Mouse (Mus musculus): ENCODE data around the gene Hephl1. TPM values are rescaled to one million over a fixed set of nuclear protein-coding genes. Genes with fewer than 3 reads are reported as not detected.

Hephl1 gene
- polyA plus RNA-seq, 1 experiment from 2014 or later: not detected

DNA sequence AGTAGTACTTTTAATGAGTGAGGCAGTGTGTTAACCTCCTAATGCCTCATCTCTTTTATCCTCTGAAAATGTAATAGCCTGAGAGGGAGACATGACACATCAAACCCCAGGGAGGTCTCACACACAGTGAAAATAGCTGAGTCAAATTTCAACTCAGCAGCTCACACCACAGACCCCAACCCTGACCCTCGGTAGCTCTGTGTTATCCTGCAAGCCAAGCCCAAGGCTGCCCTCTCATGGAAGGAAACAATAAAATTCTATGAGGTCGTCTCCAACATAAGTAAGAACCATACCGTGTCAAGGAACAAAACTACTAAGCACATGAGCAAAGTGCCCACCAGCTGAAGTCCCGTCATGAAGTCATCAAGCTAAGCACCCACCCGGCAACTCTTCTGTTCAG is 8.3 kb upstream of the Hephl1 start:
- Histone ChIP-seq H3K9me3 (ENCODE audit: control insufficient read depth, low read length) (no peaks in the 10 kb centered on the region), H3K36me3 (ENCODE audit: control insufficient read depth, insufficient read depth, low read length) (no peaks in the 10 kb centered on the region), H3K4me3 (ENCODE audit: low read depth, low read length) (no peak overlapping the region), H3K27ac (replicated peaks) (no peak overlapping the region), H3K9ac (ENCODE audit: low read length) (no peak overlapping the region), H3K4me1 (replicated peaks; ENCODE audit: control insufficient read depth, insufficient read depth) (no peaks in the 10 kb centered on the region), H3K4me2 (replicated peaks; ENCODE audit: low read depth) (no peak overlapping the region), H3K27me3 (ENCODE audit: control insufficient read depth, insufficient read depth, low read length) (no peaks in the 10 kb centered on the region)
- WGBS: 46% methylated on average over 5 of the region's 5 CpGs
- ATAC-seq (ENCODE audit: low FRiP score, low TSS enrichment): no peak
- TF ChIP-seq EP300 (optimal IDR thresholded peaks at IDR 0.05): no peak
- peak; percentile 31 for TF ChIP-seq CTCF (IDR thresholded peaks at IDR 0.05; ENCODE audit: low read depth)
- DNase-seq (ENCODE audit: low spot score): no peak

DNA sequence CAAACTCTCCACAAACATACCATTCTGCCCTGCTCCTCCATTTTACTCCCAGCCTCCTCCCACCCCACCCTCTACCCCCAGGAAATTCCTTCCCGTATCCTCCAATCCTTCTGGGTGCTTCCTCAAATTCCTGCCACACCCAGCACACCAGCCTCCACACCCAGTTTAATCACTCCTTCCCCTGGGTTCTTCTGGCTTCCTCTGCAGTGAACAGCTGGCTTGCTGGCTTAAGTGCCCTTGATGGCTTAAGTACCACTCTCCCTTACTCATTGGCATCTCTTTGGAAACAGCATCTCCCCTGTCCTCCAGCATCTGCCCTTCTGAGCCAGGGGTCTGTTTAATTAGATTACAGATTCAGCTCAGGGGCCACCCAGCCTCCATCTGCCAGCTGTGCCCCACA is 7.6 kb upstream of the Hephl1 start:
- Histone ChIP-seq H3K9me3 (ENCODE audit: control insufficient read depth, low read length) (no peaks in the 10 kb centered on the region), H3K4me1 (replicated peaks; ENCODE audit: control insufficient read depth, insufficient read depth) (no peaks in the 10 kb centered on the region)

DNA sequence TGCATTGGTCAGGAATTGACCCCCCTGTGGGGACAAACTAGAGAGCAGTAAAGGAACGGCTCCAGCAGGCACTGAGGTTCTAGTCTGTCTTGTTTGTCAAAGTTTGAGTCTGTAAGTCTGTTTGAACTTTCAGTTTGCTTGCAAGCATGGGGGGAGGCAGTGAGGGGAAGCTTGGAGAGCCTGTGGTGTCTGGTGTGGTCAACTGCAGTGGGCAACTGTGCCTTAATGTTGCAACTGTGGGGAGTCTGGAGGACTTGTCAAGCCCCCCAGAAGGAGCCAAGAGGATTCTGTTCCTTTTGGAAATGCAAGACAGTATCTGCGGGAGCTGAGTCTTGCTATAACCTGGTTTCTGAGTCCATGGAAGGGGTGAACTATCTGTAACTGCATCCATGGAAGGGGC is 4.3 kb upstream of the Hephl1 start:
- Histone ChIP-seq H3K9me3 (ENCODE audit: control insufficient read depth, low read length) (no peaks in the 10 kb centered on the region), H3K27ac (replicated peaks) (no peak overlapping the region), H3K4me2 (replicated peaks; ENCODE audit: low read depth) (no peak overlapping the region), H3K4me1 (replicated peaks; ENCODE audit: control insufficient read depth, insufficient read depth) (no peaks in the 10 kb centered on the region), H3K36me3 (ENCODE audit: control insufficient read depth, insufficient read depth, low read length) (no peaks in the 10 kb centered on the region), H3K9ac (ENCODE audit: low read length) (no peak overlapping the region), H3K4me3 (ENCODE audit: low read depth, low read length) (no peak overlapping the region), H3K27me3 (ENCODE audit: control insufficient read depth, insufficient read depth, low read length) (no peaks in the 10 kb centered on the region)
- 74% methylated on average over 2 of the region's 2 CpGs for WGBS
- DNase-seq (ENCODE audit: low spot score) (no peak), ATAC-seq (ENCODE audit: low FRiP score, low TSS enrichment) (no peak)
- no peak for TF ChIP-seq CTCF (IDR thresholded peaks at IDR 0.05; ENCODE audit: low read depth)
- no peak for TF ChIP-seq EP300 (optimal IDR thresholded peaks at IDR 0.05)

More for the DNA sequence above, 7.6 kb upstream of the Hephl1 start:
- TF ChIP-seq CTCF (IDR thresholded peaks at IDR 0.05; ENCODE audit: low read depth) (no peak), EP300 (optimal IDR thresholded peaks at IDR 0.05) (no peak)
- DNase-seq (ENCODE audit: low spot score) (no peak), ATAC-seq (ENCODE audit: low FRiP score, low TSS enrichment) (no peak)
- WGBS: 13% methylated on average over 1 of the region's 1 CpGs
- H3K4me3 ChIP-seq (ENCODE audit: low read depth, low read length): no peak overlapping the region
- no peak overlapping the region for H3K9ac ChIP-seq (ENCODE audit: low read length)
- H3K4me2 ChIP-seq (replicated peaks; ENCODE audit: low read depth): no peak overlapping the region
- no peak overlapping the region for H3K27ac ChIP-seq (replicated peaks)
- no peaks in the 10 kb centered on the region for H3K27me3 ChIP-seq (ENCODE audit: control insufficient read depth, insufficient read depth, low read length)
- no peaks in the 10 kb centered on the region for H3K36me3 ChIP-seq (ENCODE audit: control insufficient read depth, insufficient read depth, low read length)

DNA sequence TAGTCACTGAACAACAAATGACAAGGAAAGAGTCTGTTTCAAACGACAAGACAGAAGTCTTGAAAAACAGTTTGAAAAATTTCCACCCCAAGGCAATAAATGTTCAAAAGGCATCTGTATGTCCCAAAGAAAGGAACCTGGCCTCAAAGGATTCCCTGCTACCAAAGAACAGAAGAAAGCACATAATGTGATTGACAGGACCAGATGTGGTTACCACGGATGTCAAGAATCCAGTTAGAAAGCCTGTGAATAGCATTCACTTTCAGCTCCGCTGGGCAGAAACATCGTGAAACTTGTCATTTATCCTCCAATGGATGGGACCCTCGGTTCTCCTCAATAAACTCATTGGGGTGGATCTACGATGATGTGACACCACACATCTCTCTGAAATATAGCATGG is 2.2 kb upstream of the Hephl1 start:
- 81% methylated on average over 6 of the region's 6 CpGs for WGBS
- no peak for DNase-seq (ENCODE audit: low spot score)
- H3K9ac ChIP-seq (ENCODE audit: low read length): no peak overlapping the region
- no peaks in the 10 kb centered on the region for H3K9me3 ChIP-seq (ENCODE audit: control insufficient read depth, low read length)
- H3K4me2 ChIP-seq (replicated peaks; ENCODE audit: low read depth): no peak overlapping the region
- H3K27me3 ChIP-seq (ENCODE audit: control insufficient read depth, insufficient read depth, low read length): no peaks in the 10 kb centered on the region
- no peaks in the 10 kb centered on the region for H3K36me3 ChIP-seq (ENCODE audit: control insufficient read depth, insufficient read depth, low read length)
- H3K4me1 ChIP-seq (replicated peaks; ENCODE audit: control insufficient read depth, insufficient read depth): no peaks in the 10 kb centered on the region
- H3K27ac ChIP-seq (replicated peaks): no peak overlapping the region
- ATAC-seq (ENCODE audit: low FRiP score, low TSS enrichment): no peak
- TF ChIP-seq CTCF (IDR thresholded peaks at IDR 0.05; ENCODE audit: low read depth): no peak
- no peak for TF ChIP-seq EP300 (optimal IDR thresholded peaks at IDR 0.05)
- no peak overlapping the region for H3K4me3 ChIP-seq (ENCODE audit: low read depth, low read length)

DNA sequence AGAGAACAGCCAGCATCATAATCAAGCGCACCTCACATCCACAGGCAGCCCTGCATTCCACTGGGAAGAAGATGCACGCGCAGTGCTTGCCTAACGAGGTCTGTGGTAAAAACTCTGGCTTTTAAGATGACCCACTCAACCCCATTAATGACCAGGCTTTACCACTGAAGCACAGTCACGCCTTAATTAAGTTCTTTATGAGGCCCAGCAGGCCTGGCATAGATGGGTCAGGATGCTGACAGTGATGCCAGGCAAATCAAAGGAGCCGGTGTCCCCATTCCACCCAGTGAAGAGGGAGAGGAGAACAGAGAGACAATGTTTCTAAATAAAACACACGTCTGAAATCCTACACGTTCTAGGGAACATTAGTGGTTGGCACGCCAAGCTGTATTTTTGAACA is 3.8 kb downstream of the Hephl1 start:
- H3K27ac ChIP-seq (replicated peaks): no peak overlapping the region
- no peaks in the 10 kb centered on the region for H3K27me3 ChIP-seq (ENCODE audit: control insufficient read depth, insufficient read depth, low read length)
- H3K4me2 ChIP-seq (replicated peaks; ENCODE audit: low read depth): no peak overlapping the region
- no peaks in the 10 kb centered on the region for H3K4me1 ChIP-seq (replicated peaks; ENCODE audit: control insufficient read depth, insufficient read depth)
- DNase-seq (ENCODE audit: low spot score): no peak
- H3K36me3 ChIP-seq (ENCODE audit: control insufficient read depth, insufficient read depth, low read length): no peaks in the 10 kb centered on the region
- no peak for TF ChIP-seq CTCF (IDR thresholded peaks at IDR 0.05; ENCODE audit: low read depth)
- TF ChIP-seq EP300 (optimal IDR thresholded peaks at IDR 0.05): no peak
- WGBS: 87% methylated on average over 9 of the region's 9 CpGs
- H3K9me3 ChIP-seq (ENCODE audit: control insufficient read depth, low read length): no peaks in the 10 kb centered on the region
- ATAC-seq (ENCODE audit: low FRiP score, low TSS enrichment): no peak
- no peak overlapping the region for H3K4me3 ChIP-seq (ENCODE audit: low read depth, low read length)
- no peak overlapping the region for H3K9ac ChIP-seq (ENCODE audit: low read length)

DNA sequence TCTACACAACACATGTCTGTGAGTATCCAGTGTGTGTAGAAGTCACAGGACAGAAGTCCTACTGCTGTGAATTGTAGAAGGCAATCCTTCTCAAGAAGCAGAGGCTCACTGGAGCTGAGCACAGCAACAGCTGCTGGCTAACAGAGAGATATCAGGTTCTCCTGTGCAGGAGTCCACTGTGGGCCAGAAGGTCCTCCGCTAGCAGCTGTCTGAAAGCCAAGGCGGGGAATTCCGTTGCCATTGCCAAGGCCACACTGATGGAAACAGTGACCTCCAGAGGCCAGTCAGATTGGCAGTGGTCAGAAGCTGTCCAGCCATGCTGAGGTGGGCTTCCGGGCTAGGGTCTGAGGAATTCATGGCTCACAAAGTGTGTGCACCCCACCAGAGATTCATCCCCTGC is 6.8 kb downstream of the Hephl1 start:
- Histone ChIP-seq H3K4me3 (ENCODE audit: low read depth, low read length) (no peak overlapping the region), H3K4me2 (replicated peaks; ENCODE audit: low read depth) (no peak overlapping the region), H3K36me3 (ENCODE audit: control insufficient read depth, insufficient read depth, low read length) (no peaks in the 10 kb centered on the region), H3K9ac (ENCODE audit: low read length) (no peak overlapping the region), H3K9me3 (ENCODE audit: control insufficient read depth, low read length) (no peaks in the 10 kb centered on the region), H3K4me1 (replicated peaks; ENCODE audit: control insufficient read depth, insufficient read depth) (no peaks in the 10 kb centered on the region), H3K27ac (replicated peaks) (no peak overlapping the region), H3K27me3 (ENCODE audit: control insufficient read depth, insufficient read depth, low read length) (no peaks in the 10 kb centered on the region)
- ATAC-seq (ENCODE audit: low FRiP score, low TSS enrichment) (no peak), DNase-seq (ENCODE audit: low spot score) (no peak)
- TF ChIP-seq CTCF (IDR thresholded peaks at IDR 0.05; ENCODE audit: low read depth) (no peak), EP300 (optimal IDR thresholded peaks at IDR 0.05) (no peak)
- 66% methylated on average over 4 of the region's 4 CpGs for WGBS
